Mouse (Mus musculus): Measurements from ENCODE around the gene St3gal4. TPM values are rescaled to one million over a fixed set of nuclear protein-coding genes. Genes with fewer than 3 reads are reported as not detected.
A peak's percentile ranks its signal among the peaks of the same experiment; 100 is the strongest.

The St3gal4 gene
- polyA plus RNA-seq, 1 experiment from 2014 or later, result 39.2 TPM

GRCm38 (mm10) chr9:35114234-35114633 lies 4.8 kb downstream of the St3gal4 start:
- Histone ChIP-seq H3K9ac (no peak overlapping the region), H3K27ac (no peak overlapping the region)

DNA sequence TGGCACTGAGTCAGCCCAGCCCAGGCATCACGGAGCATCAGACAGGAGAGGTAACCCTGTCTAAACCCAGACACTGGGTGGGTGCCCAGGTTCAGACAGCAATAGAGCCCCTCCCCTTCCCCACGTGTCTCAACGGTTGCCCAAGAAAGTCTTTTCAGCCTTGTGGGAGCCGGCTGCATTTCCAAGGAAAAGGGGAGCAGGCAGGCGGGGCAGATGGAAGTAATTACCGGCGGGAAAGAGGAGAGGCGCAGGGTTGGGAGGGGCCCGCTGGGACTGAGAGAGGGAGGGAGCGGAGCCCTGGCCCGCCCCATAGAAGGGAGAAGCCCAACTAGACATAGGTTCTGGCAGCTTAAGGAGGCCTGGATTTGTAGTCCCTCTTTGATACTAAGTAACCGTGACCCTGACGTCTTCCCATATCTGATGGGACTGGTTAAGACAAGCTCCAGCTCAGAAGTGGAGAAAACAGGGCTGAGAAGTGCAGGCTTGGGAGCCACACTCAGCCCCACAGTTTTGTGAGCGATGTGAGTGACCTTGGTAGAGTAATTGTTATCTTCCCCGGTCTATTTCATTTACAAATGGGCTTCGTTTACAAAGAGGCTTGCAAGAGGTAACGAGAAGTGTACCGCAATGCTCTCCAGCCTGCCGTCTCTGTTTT lies 7.0 kb downstream of the St3gal4 start:
- Histone ChIP-seq H3K9ac (no peak overlapping the region), H3K9me3 (no peaks in the 10 kb centered on the region; the same call in 1 of the 2 replicates), H3K36me3 (no peaks in the 10 kb centered on the region), H3K4me3 (peak overlapping the region; percentile 20), H3K27ac (peak overlapping the region; percentile 44), H3K27me3 (no peaks in the 10 kb centered on the region), H3K4me1 (peaks cover 79% of the 10 kb centered on the region), H3K4me2 (peak overlapping the region; percentile 39)
- peak; percentile 59; the same call in 1 of the 2 replicates for ATAC-seq (ENCODE audit: insufficient number of reproducible peaks, low FRiP score, low TSS enrichment, low read depth)
- 20% methylated on average over 18 of the region's 19 CpGs for WGBS

More at GRCm38 (mm10) chr9:35114234-35114633, 4.8 kb downstream of the St3gal4 start:
- no peaks in the 10 kb centered on the region for H3K27me3 ChIP-seq
- peaks cover 76% of the 10 kb centered on the region for H3K4me1 ChIP-seq
- H3K4me2 ChIP-seq, result no peak overlapping the region
- 84% methylated on average over 3 of the region's 3 CpGs for WGBS
- H3K36me3 ChIP-seq, result no peaks in the 10 kb centered on the region
- H3K9me3 ChIP-seq, result no peaks in the 10 kb centered on the region; the same call in 1 of the 2 replicates
- ATAC-seq (ENCODE audit: insufficient number of reproducible peaks, low FRiP score, low TSS enrichment, low read depth), result no peak
- no peak overlapping the region for H3K4me3 ChIP-seq

DNA sequence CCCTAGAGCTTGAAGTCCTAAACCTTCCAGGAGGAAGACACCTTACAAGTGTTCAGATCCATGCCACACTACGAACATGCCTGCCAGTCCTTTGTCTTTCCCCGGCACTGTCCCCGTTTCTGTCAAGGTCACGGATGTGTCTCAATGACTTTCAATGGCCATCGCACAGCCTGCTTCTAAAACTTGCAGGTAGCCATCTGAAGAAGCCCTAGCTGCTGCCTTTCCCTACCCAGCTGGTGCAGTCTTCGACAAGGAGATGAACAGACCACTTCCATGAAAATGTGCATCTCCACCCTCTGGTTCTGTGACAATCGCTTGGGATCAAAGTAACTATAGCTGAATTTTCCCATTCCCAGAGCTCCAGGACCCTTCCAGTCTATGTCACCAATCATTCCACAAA lies 7.6 kb downstream of the St3gal4 start:
- Histone ChIP-seq H3K27me3 (no peaks in the 10 kb centered on the region), H3K4me2 (peak overlapping the region; percentile 39), H3K36me3 (no peaks in the 10 kb centered on the region), H3K9ac (no peak overlapping the region), H3K4me1 (peaks cover 79% of the 10 kb centered on the region), H3K27ac (peak overlapping the region; percentile 44), H3K4me3 (peak overlapping the region; percentile 20), H3K9me3 (no peaks in the 10 kb centered on the region; the same call in 1 of the 2 replicates)
- 75% methylated on average over 7 of the region's 7 CpGs for WGBS
- ATAC-seq (ENCODE audit: insufficient number of reproducible peaks, low FRiP score, low TSS enrichment, low read depth), result no peak

DNA sequence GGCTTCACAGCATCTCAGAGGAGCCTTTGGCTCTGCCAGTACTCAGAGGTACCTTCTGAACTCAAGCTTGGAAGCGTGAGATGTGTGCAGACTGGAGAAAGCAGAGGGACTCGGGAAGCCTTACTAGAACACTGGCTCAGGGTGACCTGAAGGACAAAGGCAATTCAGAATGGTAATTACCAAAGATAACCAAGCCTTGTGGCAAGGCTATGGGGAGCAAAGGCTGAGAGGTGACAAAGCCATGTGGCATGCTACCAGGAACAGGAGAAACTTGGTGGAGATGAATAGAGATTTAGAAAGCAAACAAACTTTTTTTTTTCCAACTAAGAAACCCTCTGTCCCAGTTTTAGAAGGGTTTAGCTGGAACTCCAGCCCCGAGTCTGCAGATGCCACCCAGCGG lies 8.5 kb downstream of the St3gal4 start:
- Histone ChIP-seq H3K4me1 (peaks cover 80% of the 10 kb centered on the region), H3K9ac (no peak overlapping the region), H3K36me3 (no peaks in the 10 kb centered on the region), H3K9me3 (no peaks in the 10 kb centered on the region), H3K27ac (no peak overlapping the region), H3K4me3 (no peak overlapping the region), H3K4me2 (no peak overlapping the region), H3K27me3 (no peaks in the 10 kb centered on the region)
- 73% methylated on average over 4 of the region's 4 CpGs for WGBS
- ATAC-seq (ENCODE audit: insufficient number of reproducible peaks, low FRiP score, low TSS enrichment, low read depth), result no peak

- H3K4me3 ChIP-seq, result no peak overlapping the region
- H3K36me3 ChIP-seq, result no peaks in the 10 kb centered on the region
- no peak overlapping the region for H3K9ac ChIP-seq
- ATAC-seq (ENCODE audit: insufficient number of reproducible peaks, low FRiP score, low TSS enrichment, low read depth), result no peak
- peaks cover 78% of the 10 kb centered on the region for H3K4me1 ChIP-seq
- 81% methylated on average over 5 of the region's 5 CpGs for WGBS
- H3K27me3 ChIP-seq, result no peaks in the 10 kb centered on the region
- H3K9me3 ChIP-seq, result no peaks in the 10 kb centered on the region
- H3K4me2 ChIP-seq, result no peak overlapping the region
- H3K27ac ChIP-seq, result no peak overlapping the region
Measured at GRCm38 (mm10) chr9:35110051-35110450, 9.0 kb downstream of the St3gal4 start.

- no peaks in the 10 kb centered on the region for H3K9me3 ChIP-seq
- H3K9ac ChIP-seq, result no peak overlapping the region
- WGBS, result 32% methylated on average over 5 of the region's 5 CpGs
- ATAC-seq (ENCODE audit: insufficient number of reproducible peaks, low FRiP score, low TSS enrichment, low read depth), result no peak
- peaks cover 67% of the 10 kb centered on the region for H3K4me1 ChIP-seq
- H3K36me3 ChIP-seq, result no peaks in the 10 kb centered on the region
- peak overlapping the region; percentile 80 for H3K27ac ChIP-seq
- no peaks in the 10 kb centered on the region for H3K27me3 ChIP-seq
- H3K4me2 ChIP-seq, result no peak overlapping the region
- H3K4me3 ChIP-seq, result no peak overlapping the region
Measured at GRCm38 (mm10) chr9:35108916-35109315, 10.2 kb downstream of the St3gal4 start.

GRCm38 (mm10) chr9:35108066-35108465 lies 11.0 kb downstream of the St3gal4 start:
- Histone ChIP-seq H3K4me3 (no peak overlapping the region), H3K27me3 (no peaks in the 10 kb centered on the region), H3K9ac (no peak overlapping the region), H3K4me1 (peaks cover 59% of the 10 kb centered on the region), H3K4me2 (no peak overlapping the region), H3K36me3 (no peaks in the 10 kb centered on the region), H3K9me3 (no peaks in the 10 kb centered on the region), H3K27ac (peak overlapping the region; percentile 80; the same call in 1 of the 2 replicates)
- 62% methylated on average over 3 of the region's 3 CpGs for WGBS
- ATAC-seq (ENCODE audit: insufficient number of reproducible peaks, low FRiP score, low TSS enrichment, low read depth), result no peak

DNA sequence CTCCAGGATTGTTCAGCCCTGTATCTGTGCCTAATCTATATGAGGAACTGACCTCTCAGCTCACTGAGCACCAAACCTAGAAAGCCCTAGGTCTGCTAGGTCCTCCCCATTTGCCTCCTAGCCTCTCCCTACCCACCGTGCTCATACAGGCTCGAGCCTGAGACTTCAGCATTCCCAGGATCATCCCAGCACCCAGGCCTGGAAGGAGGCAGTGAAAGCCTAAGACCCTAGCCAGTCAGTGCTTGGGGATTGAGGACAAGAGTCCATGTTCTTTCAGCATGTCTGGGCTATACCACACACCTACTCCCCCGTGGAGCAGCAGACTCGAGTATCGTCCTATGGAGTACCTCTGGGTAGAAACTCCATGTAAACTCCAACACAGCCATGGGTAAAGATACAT lies 11.7 kb downstream of the St3gal4 start:
- ATAC-seq (ENCODE audit: insufficient number of reproducible peaks, low FRiP score, low TSS enrichment, low read depth), result no peak
- Histone ChIP-seq H3K9ac (no peak overlapping the region), H3K36me3 (no peaks in the 10 kb centered on the region), H3K27ac (no peak overlapping the region), H3K4me2 (no peak overlapping the region), H3K4me3 (no peak overlapping the region), H3K4me1 (peaks cover 55% of the 10 kb centered on the region), H3K27me3 (no peaks in the 10 kb centered on the region), H3K9me3 (no peaks in the 10 kb centered on the region)
- 87% methylated on average over 5 of the region's 5 CpGs for WGBS

DNA sequence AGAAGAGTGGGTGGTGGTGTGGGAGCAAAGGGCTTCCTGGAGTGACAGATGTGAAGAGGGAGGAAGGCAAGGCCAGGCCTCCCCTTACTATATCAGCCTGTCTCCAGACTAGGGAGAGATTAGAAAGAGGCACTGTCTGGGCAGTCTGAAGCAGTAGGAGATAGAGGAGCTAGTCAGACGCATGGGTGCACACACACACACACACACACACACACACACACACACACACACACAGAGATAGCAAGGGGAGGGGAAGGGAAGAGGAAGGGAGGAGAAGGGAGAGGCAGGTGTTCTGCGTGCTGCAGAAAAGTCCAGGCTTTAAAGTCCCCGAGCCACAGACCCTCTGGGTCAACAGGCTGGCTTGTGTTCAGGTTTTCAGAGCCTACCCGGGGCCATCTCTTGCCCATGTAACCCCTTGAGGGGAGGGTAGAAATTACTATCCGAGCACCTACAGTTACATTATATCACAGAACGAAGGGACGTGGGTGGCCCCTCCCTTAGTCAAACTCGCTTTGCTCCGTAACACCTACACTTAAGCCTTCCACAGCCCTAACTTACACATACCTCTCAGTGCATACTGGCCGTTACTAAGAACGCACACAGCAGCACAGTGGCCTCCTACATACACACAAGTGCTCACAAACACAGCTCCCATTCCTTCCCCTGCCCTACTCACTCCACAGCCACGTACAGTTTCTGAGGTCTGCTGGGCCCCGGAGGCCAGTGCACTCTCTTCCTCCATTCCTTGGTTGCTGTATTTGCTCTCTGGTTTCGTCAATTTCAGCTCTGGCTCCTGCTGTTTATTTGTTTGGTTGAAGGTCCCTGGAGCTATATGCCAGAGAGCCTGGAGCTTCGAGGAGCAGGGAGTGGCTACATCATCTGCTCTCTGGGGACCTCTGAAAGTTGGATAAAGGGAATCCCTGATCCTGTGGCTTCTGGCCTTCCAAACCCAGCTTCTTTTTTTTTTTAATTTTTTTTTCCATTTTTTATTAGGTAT lies 12.9 kb downstream of the St3gal4 start:
- WGBS, result 60% methylated on average over 15 of the region's 15 CpGs
- Histone ChIP-seq H3K36me3 (no peaks in the 10 kb centered on the region), H3K9ac (no peak overlapping the region), H3K4me1 (peaks cover 43% of the 10 kb centered on the region), H3K4me3 (no peak overlapping the region), H3K27me3 (no peaks in the 10 kb centered on the region), H3K27ac (peak overlapping the region; percentile 50; the same call in 1 of the 2 replicates), H3K4me2 (no peak overlapping the region), H3K9me3 (no peaks in the 10 kb centered on the region)
- no peak for ATAC-seq (ENCODE audit: insufficient number of reproducible peaks, low FRiP score, low TSS enrichment, low read depth)

DNA sequence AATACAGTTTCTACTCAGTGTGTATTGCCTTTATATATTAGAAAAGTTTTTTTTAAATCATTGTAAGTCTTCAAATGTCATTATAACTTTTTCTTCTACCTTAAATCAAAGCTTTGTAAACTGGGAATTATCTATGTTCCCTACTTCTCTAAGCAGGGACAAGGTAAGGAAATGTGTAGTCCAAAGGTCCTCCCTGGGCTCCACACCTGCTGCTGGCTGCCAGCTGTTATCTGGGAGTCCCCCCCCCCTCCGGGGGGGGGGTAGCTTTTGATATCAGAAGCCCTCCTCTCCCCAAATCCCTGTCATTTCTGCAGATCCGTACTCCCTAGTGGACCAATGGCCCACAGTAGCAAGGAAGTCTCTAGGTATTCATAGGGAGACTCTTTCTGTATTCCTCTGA lies 13.6 kb downstream of the St3gal4 start:
- WGBS, result 64% methylated on average over 2 of the region's 2 CpGs
- H3K9me3 ChIP-seq, result no peaks in the 10 kb centered on the region
- H3K4me3 ChIP-seq, result no peak overlapping the region
- H3K36me3 ChIP-seq, result no peaks in the 10 kb centered on the region
- no peaks in the 10 kb centered on the region for H3K27me3 ChIP-seq
- H3K27ac ChIP-seq, result no peak overlapping the region
- no peak overlapping the region for H3K4me2 ChIP-seq
- no peak overlapping the region for H3K9ac ChIP-seq
- ATAC-seq (ENCODE audit: insufficient number of reproducible peaks, low FRiP score, low TSS enrichment, low read depth), result no peak
- peaks cover 35% of the 10 kb centered on the region for H3K4me1 ChIP-seq

DNA sequence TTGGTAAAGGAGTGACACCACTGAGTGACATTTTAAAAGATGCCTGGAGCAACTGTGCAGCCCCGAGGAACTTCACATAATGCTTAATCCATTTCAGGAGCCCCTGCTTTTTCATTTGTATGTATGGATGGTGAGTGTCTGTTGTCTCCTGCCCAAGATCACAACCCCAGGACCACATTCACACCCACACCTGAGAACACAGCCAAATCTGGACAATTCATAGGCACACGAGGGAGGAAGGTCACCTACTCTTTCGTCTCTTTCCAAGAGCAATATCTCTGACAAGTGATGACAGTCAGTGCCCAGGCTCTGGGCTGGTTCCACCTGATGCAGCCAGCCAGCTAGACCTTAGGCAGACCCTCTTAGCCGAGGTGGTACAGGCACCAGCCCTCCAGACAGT lies 14.4 kb downstream of the St3gal4 start:
- WGBS, result 71% methylated on average over 4 of the region's 4 CpGs
- no peak overlapping the region for H3K27ac ChIP-seq
- H3K4me2 ChIP-seq, result no peak overlapping the region
- no peaks in the 10 kb centered on the region for H3K9me3 ChIP-seq
- no peak overlapping the region for H3K9ac ChIP-seq
- H3K27me3 ChIP-seq, result no peaks in the 10 kb centered on the region
- peaks cover 29% of the 10 kb centered on the region for H3K4me1 ChIP-seq
- no peak overlapping the region for H3K4me3 ChIP-seq
- no peaks in the 10 kb centered on the region for H3K36me3 ChIP-seq
- no peak for ATAC-seq (ENCODE audit: insufficient number of reproducible peaks, low FRiP score, low TSS enrichment, low read depth)

DNA sequence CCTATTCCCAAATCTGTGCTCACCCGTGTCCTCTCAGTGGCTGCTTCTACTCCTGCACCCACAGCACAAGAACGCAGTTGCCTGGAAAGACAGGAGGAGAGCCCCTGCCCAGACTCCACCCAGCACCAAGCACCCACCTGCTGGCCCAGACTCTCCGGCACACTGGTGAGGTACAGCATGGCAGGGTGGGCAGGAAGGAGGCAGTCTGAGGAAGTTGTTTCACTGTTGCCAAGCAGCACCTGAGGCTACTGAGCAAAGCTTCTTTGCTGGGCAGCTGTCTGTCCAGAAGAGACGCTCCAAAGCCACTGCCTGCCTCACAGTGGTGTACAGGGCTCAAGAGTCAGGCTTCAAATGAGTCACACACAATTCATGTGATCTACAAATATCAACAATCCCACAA lies 20.3 kb downstream of the St3gal4 start:
- H3K4me3 ChIP-seq, result no peak overlapping the region
- WGBS, result 76% methylated on average over 4 of the region's 4 CpGs
- no peaks in the 10 kb centered on the region for H3K4me1 ChIP-seq
- no peaks in the 10 kb centered on the region for H3K9me3 ChIP-seq
- no peak overlapping the region for H3K4me2 ChIP-seq
- 0 out of 2 replicates have a peak, but pooled peaks cover 4% of the 10 kb centered on the region for H3K36me3 ChIP-seq
- no peak overlapping the region for H3K27ac ChIP-seq
- H3K27me3 ChIP-seq, result no peaks in the 10 kb centered on the region
- no peak for ATAC-seq (ENCODE audit: insufficient number of reproducible peaks, low FRiP score, low TSS enrichment, low read depth)
- H3K9ac ChIP-seq, result no peak overlapping the region
